Mouse (Mus musculus) monocyte, adult 59 days (primary cell): ENCODE results near the gene Slc43a3. TPM values are rescaled to one million over a fixed set of nuclear protein-coding genes. Genes with fewer than 3 reads are reported as not detected.

Source experiments
- total RNA-seq, 2 experiments: library from RNA; stranded (reverse); gene quantifications; one replicate each; pipeline ENCODE4 v1.2.4; 2023

Slc43a3 gene
- 1 to 10 TPM; 5.6 to 7.0 TPM for total RNA-seq

DNA sequence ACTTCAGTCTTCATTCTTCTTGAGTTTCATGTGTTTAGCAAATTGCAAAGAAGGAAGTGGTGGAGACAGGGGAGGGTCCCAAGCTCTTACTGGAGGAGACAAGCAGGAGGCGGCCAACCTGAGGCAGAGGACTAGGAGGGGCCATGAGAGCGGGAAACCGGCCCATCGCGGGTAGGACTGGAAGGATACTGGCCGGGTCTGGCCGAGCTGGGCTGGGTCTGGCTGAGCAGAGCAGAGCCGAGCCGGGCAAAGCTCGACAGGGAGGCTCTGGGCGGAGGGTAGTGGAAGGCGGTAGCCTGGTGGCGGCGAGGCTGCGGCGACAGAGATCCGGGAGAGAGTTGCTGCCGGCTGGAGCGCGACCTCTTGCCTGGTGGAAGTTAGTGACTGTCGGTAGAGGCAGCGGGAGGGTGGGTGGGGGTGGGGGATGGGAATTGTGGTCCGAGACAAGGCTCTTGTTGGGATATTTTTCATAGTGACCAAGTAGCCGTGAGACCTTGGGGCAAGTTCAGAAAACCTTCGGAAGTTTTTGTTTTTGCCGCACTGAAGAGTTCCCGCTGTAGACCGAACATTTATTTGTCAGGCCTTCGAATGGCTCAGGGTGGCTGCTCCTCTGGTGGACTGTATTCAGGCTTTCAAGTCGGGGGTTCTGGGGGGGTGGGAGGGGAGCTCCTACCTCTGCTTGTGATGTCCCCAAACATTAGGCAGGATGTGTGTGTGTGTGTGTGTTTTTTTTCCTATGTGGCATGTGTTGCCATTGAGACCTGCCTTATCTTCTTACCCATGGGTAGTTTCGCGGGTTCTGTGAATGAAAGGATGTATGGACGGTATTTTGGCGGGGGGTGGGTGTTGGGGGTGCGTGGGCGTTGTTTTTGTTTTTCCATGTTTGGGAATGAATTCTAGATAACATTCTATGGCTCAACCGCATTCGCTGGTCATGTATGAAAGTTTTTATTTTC, at the start of gene Slc43a3:
Gene Slc43a3, plus strand, starts transcription at position 106 of the 956 bp plus-strand sequence.

GRCm38 (mm10) chr2:84980188-84980587, 43.8 kb downstream of the Slc43a3 start, which contains the start of gene Prg2:
Gene Prg2, plus strand, starts transcription at chr2:84980461.

DNA sequence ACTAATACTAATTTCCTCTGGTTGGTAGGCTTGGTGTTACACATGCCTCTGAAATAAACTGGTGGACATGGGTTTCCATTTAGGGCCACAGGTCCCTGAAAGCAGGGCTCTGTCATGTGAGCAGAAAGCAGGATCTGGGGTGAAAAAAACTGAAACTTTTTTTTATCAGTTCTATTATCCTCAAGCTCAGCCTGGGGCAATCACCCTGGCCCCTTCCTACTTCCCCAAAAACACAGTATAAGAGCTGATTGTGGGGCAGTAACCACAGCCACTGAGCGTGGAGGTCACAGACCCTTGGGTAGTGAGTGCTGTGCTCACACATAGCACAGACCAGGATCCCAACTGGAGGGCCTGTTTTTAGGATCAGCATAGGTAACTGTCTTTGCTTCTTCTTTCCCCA, 51.6 kb downstream of the Slc43a3 start, which contains the start of gene Prg3:
Gene Prg3, plus strand, starts transcription at position 286 of the 400 bp plus-strand sequence.

Other genes starting within 250 kb of the Slc43a3 start
- 10 to 100 TPM; 41.6 to 44.0 TPM for gene Zdhhc5, start 221.4 kb upstream of the Slc43a3 start, total RNA-seq
- gene Clp1, start 209.2 kb upstream of the Slc43a3 start, total RNA-seq, result 10 to 100 TPM; 12.3 to 14.4 TPM
- gene Ypel4, start 202.5 kb upstream of the Slc43a3 start, total RNA-seq, result not detected
- not detected for gene Gm19426, start 192.9 kb upstream of the Slc43a3 start, total RNA-seq
- 1 to 10 TPM in 1 of 2 experiments, under 1 TPM in 1; 0.39 to 2.2 TPM for gene Serping1, start 161.1 kb upstream of the Slc43a3 start, total RNA-seq
- 10 to 100 TPM; 27.3 to 35.8 TPM for gene Ube2l6, start 137.8 kb upstream of the Slc43a3 start, total RNA-seq
- gene Smtnl1, start 113.9 kb upstream of the Slc43a3 start, total RNA-seq, result not detected
- gene Timm10, start 109.6 kb upstream of the Slc43a3 start, total RNA-seq, result 10 to 100 TPM in 1 of 2 experiments, 1 to 10 TPM in 1; 10.0 to 12.7 TPM
- gene Slc43a1, start 97.7 kb upstream of the Slc43a3 start, total RNA-seq, result 1 to 10 TPM in 1 of 2 experiments, under 1 TPM in 1; 0.16 to 1.1 TPM
- not detected for gene Rtn4rl2, start 49.9 kb upstream of the Slc43a3 start, total RNA-seq
- gene Prg2, start 43.9 kb downstream of the Slc43a3 start, total RNA-seq, result 1 to 10 TPM; 1.0 to 5.5 TPM
- gene Prg3, start 51.6 kb downstream of the Slc43a3 start, total RNA-seq, result not detected
- gene Ssrp1, start 100.7 kb downstream of the Slc43a3 start, total RNA-seq, result 10 to 100 TPM; 73.4 to 76.5 TPM
- not detected for gene P2rx3, start 100.9 kb downstream of the Slc43a3 start, total RNA-seq
- gene Tnks1bp1, start 111.4 kb downstream of the Slc43a3 start, total RNA-seq, result 10 to 100 TPM; 14.2 to 18.6 TPM
- gene Aplnr, start 199.6 kb downstream of the Slc43a3 start, total RNA-seq, result 1 to 10 TPM; 3.0 to 5.2 TPM